Mouse (Mus musculus) embryonic facial prominence, embryonic 13.5 days (tissue): ENCODE measurements around the gene Lrrc41. TPM values are rescaled to one million over a fixed set of nuclear protein-coding genes. Genes with fewer than 3 reads are reported as not detected.

Experiments used
- ATAC-seq: fragments of 200-750 bp; cut with Nextera tagmentation; 2 replicates; pipeline ENCODE4 v1.8.0; 2017; ENCODE audit warnings: low read depth; ENCODE audit not compliant: insufficient number of reproducible peaks, insufficient read depth, low FRiP score, low TSS enrichment
- H3K27ac ChIP-seq: fragments of 300-500 bp; sonication (generic); 2 replicates; pipeline ENCODE4 v1.5.1; 2015; ENCODE audit warnings: moderate library complexity, mild to moderate bottlenecking, inconsistent platforms
- H3K27me3 ChIP-seq: fragments of 300-500 bp; sonication (generic); 2 replicates; pipeline ENCODE4 v1.6.1; 2015; ENCODE audit warnings: mild to moderate bottlenecking, inconsistent platforms
- H3K36me3 ChIP-seq: fragments of 300-500 bp; sonication (generic); 2 replicates; pipeline ENCODE4 v1.6.1; 2015; ENCODE audit warnings: mild to moderate bottlenecking, inconsistent platforms
- H3K4me1 ChIP-seq: fragments of 300-500 bp; sonication (generic); 2 replicates; pipeline ENCODE4 v1.6.1; 2015; ENCODE audit warnings: inconsistent platforms
- H3K4me2 ChIP-seq: fragments of 300-500 bp; sonication (generic); 2 replicates; pipeline ENCODE4 v1.6.1; 2015; ENCODE audit warnings: moderate library complexity, mild to moderate bottlenecking, inconsistent platforms
- H3K4me3 ChIP-seq: fragments of 300-500 bp; sonication (generic); 2 replicates; pipeline ENCODE4 v1.5.1; 2015; ENCODE audit warnings: mild to moderate bottlenecking, inconsistent platforms
- H3K9ac ChIP-seq: fragments of 300-500 bp; sonication (generic); 2 replicates; pipeline ENCODE4 v1.6.1; 2015; ENCODE audit warnings: mild to moderate bottlenecking, inconsistent platforms
- H3K9me3 ChIP-seq: fragments of 300-500 bp; sonication (generic); 2 replicates; pipeline ENCODE4 v1.6.1; 2016; ENCODE audit warnings: inconsistent platforms
- WGBS: fragments of 180-500 bp; shearing (Covaris S2); methylation state at CpG from one replicate; pipeline ENCODE4 v1.1.7; 2015; ENCODE audit warnings: mixed read lengths; 5-methylcytosine and 5-hydroxymethylcytosine counted together
- polyA plus RNA-seq: library from polyadenylated mRNA; unstranded; fragments of >200 nt; fragmentation: Nextera tagmentation; extraction: Ambion mirVana; gene quantifications from 2 replicates; pipeline ENCODE4 v1.2.1, GENCODE M21; 2015

The Lrrc41 gene
- 78.3 and 80.8 TPM in 2 replicates for polyA plus RNA-seq

DNA sequence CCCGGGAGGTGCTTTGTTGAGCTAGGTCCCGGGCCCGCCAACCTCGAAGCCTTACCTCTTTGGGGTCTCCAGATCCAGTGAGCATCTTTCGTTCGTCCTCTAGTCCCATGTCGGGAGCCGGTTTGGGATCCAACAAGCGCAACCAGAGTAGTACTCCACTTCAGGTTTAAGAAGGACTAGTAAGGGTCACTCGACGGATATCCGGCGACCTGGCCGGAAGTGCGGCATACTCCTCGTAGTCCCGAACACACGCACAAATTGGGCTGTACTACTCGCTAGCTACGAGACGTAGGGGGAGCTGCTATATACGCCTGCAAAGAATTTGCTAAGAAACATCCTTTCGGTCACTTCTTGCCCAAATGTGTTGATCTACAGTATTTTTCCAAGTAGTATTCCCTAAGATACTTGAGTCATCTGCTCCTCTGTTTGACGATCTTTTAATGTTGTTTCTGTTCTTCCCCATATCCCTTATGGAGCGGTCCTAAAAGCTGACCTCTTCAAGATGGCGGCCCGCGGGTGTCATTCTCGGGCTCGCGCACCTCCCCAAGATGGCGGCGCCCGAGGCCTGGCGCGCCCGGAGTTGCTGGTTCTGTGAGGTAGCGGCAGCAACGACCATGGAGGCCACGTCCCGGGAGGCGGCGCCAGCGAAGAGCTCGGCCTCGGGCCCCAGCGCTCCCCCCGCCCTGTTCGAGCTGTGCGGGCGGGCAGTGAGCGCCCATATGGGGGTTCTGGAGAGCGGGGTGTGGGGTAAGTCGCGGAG is at the start of gene Lrrc41, which contains the start of gene Uqcrh:
Gene Lrrc41 (plus strand): TSS at position 409 of the 760 bp plus-strand sequence.
Gene Uqcrh (minus strand): TSS at position 211 of the 760 bp plus-strand sequence.
- H3K9me3 ChIP-seq: no peaks in the 10 kb centered on the region
- H3K36me3 ChIP-seq: peaks cover 10% of the 10 kb centered on the region
- peak within 1 kb of the TSS; percentile 90 for H3K4me2 ChIP-seq
- no peaks in the 10 kb centered on the region for H3K27me3 ChIP-seq
- H3K4me1 ChIP-seq: peaks cover 26% of the 10 kb centered on the region
- ATAC-seq: peak; percentile 93
- H3K27ac ChIP-seq: peak within 1 kb of the TSS; percentile 98
- H3K9ac ChIP-seq: peak within 1 kb of the TSS; percentile 98
- WGBS: under 1% methylated on average over 55 of the region's 55 CpGs
- peak within 1 kb of the TSS; percentile 87 for H3K4me3 ChIP-seq

DNA sequence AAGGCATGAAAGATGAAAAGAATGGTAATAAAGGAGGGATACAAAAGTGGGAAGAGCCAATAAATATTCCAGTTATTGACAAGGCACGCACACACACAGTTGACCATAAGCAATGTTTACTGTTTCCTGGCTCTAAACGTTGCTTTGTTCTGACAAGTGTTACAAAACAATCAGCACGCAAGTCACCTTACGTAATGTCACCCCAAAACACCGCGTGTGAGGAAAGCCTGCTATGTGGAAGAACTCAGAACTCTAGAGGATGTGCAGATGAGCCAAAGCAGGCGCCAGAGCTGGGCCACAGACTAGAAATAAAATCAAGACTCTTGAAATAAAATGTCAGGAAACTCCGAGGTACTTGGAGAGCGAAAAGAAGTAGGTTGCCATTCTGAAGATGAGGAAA is 42.2 kb upstream of the Lrrc41 start:
- no peaks in the 10 kb centered on the region for H3K27me3 ChIP-seq
- no peak overlapping the region for H3K4me3 ChIP-seq
- H3K9me3 ChIP-seq: no peaks in the 10 kb centered on the region
- no peak overlapping the region for H3K27ac ChIP-seq
- no peak overlapping the region for H3K4me2 ChIP-seq
- 92% methylated on average over 9 of the region's 9 CpGs for WGBS
- peaks cover 47% of the 10 kb centered on the region for H3K36me3 ChIP-seq
- no peaks in the 10 kb centered on the region for H3K4me1 ChIP-seq
- no peak overlapping the region for H3K9ac ChIP-seq
- ATAC-seq: no peak

DNA sequence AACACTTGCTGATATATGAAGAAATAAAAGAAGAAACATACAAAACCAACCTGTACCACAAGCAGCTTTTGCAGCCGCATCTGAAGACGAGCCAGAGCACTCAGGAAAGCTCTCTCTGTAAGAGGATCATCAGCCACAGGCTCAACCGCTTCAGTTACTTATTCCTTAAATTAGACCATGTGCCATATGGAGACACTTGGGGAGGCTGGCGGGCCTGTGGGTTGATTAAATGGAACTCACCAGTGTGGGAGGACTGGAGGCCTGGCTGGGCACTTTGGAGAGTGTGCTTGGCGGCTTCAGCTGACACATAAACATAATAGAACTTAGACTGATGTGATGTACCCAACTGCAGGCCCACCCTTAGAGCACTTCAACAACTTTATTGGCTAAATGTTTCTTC is 41.7 kb upstream of the Lrrc41 start:
- 87% methylated on average over 5 of the region's 5 CpGs for WGBS
- no peak for ATAC-seq
- Histone ChIP-seq H3K27ac (no peak overlapping the region), H3K4me1 (no peaks in the 10 kb centered on the region), H3K4me2 (no peak overlapping the region), H3K9ac (no peak overlapping the region), H3K4me3 (no peak overlapping the region), H3K9me3 (no peaks in the 10 kb centered on the region), H3K27me3 (no peaks in the 10 kb centered on the region), H3K36me3 (peaks cover 47% of the 10 kb centered on the region)

DNA sequence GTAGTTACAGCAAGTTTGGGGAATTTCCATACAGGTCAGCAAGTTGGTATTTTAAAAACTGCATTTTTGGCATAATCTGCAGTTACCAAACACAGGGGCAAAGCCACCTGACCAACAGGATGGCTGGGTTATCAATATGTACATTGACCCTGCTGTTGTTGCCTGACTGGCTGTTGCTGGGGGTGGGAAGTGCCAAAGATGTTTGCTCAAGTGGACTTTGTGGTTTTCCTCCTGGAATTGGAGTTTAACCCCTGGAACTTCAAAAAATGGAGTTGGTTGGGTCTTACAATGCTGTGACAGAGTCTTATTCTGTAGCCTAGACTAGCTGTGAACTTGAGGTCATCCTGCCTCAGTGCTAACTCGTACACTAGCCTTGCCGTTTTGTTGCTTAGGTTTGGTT is 34.6 kb upstream of the Lrrc41 start:
- H3K4me1 ChIP-seq: no peaks in the 10 kb centered on the region
- no peak for ATAC-seq
- no peaks in the 10 kb centered on the region for H3K27me3 ChIP-seq
- no peak overlapping the region for H3K27ac ChIP-seq
- H3K36me3 ChIP-seq: peaks cover 44% of the 10 kb centered on the region
- no peaks in the 10 kb centered on the region for H3K9me3 ChIP-seq
- WGBS: 85% methylated on average over 2 of the region's 2 CpGs
- no peak overlapping the region for H3K9ac ChIP-seq
- H3K4me3 ChIP-seq: no peak overlapping the region
- H3K4me2 ChIP-seq: no peak overlapping the region

DNA sequence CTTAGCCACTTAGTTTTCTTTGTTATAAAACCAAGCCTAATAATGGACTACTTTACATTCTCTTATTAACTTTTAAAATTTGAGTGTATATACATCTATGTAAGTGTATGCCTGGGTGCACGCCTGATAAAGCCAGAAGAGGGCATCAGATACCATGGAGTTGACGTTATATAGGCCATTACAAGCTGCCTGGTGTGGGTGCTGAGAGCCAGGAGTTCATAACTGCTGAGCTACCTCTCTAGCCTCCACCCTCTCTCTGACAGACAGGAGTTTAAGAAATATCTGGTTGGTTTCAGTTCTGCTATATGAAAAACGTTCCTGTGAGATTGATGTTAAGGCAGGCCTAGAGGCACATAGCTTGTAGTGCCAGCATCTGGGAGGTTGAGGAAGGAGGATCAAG is 32.9 kb upstream of the Lrrc41 start:
- H3K4me2 ChIP-seq: no peak overlapping the region
- no peaks in the 10 kb centered on the region for H3K9me3 ChIP-seq
- H3K9ac ChIP-seq: no peak overlapping the region
- ATAC-seq: no peak
- H3K27me3 ChIP-seq: no peaks in the 10 kb centered on the region
- no peaks in the 10 kb centered on the region for H3K4me1 ChIP-seq
- H3K36me3 ChIP-seq: peaks cover 37% of the 10 kb centered on the region
- no peak overlapping the region for H3K4me3 ChIP-seq
- H3K27ac ChIP-seq: no peak overlapping the region
- 81% methylated on average over 3 of the region's 3 CpGs for WGBS

DNA sequence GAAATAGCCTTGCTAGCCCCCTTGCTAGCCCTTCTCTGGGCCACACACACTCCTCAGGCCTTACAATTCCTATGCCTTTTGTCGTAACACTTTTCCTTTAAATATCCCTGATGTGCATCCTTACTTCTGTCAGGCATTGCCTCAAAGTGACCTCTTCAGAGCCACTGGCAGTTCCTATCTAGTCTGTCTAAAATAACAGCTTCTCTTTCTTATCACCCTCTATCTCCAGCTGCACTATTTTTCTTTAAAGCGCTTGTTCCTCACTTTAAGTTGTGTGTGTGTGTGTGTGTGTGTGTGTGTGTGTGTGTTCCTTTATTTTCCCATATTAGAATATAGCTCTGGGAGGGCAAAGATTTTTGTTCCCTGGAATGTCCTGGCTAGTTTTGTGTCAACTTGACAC is 28.5 kb upstream of the Lrrc41 start:
- no peaks in the 10 kb centered on the region for H3K27me3 ChIP-seq
- H3K9ac ChIP-seq: no peak overlapping the region
- H3K4me2 ChIP-seq: no peak overlapping the region
- WGBS: 77% methylated on average over 2 of the region's 2 CpGs
- H3K4me3 ChIP-seq: no peak overlapping the region
- no peak overlapping the region for H3K27ac ChIP-seq
- no peaks in the 10 kb centered on the region for H3K9me3 ChIP-seq
- H3K36me3 ChIP-seq: peaks cover 36% of the 10 kb centered on the region
- no peak for ATAC-seq
- H3K4me1 ChIP-seq: no peaks in the 10 kb centered on the region

DNA sequence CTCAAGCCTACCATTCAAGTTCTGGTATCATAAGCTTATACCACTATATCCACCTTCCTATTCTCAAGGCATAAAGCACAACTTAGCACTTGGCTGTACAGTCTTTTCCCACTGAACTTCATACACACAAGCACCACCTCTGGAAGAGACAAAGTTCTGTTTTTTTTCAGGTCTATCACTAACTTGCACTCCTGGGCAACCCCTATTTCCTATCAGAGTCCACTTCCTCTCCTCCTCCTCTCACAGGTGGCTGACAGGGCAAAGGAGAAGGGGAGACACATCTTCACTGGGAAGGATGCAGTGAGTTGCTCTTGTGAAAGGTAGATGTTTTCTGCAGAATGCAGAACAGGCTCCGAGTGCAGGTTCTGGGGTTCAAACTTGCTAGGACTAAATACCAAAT is 27.4 kb upstream of the Lrrc41 start:
- 93% methylated on average over 1 of the region's 1 CpGs for WGBS
- H3K27ac ChIP-seq: no peak overlapping the region

DNA sequence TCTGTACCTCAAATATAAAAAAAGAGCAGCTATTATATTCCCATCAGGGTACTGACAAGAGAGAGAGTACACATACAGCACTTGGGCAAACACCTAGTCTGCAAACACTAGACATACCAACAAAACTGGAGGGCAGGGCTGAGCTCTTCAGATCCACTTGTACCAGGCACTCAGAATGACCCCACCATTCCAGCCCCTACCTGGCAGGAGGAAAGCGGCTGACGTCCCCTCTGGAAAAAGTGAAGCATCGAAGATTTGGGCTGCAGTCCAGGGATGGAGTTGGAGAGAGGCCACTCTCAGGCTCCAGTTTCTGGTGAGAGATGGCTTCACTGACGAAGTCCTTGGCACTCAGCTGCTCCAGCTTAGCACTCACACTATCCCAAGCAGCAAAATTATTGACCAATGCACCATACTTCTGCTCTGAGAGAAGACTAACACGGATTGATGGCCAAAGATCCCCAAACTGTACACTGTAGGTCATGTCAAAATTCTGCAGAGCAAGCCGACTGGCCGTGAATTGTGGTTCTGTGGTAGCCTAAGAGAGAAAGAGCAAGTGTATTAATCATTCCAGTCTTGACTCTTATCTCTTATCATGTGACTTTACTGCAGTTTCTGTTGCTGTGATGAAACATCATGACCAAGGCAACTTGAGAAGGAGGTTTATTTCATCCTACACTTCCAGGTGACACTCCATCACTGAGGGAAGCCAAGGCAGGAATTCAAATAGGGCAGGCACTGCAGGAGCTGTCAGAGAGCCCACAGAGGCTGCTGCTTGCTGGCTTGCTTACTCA is 26.7 kb upstream of the Lrrc41 start:
- no peak for ATAC-seq
- Histone ChIP-seq H3K4me3 (no peak overlapping the region), H3K4me1 (peaks cover 6% of the 10 kb centered on the region), H3K36me3 (peaks cover 23% of the 10 kb centered on the region), H3K9ac (no peak overlapping the region), H3K27ac (no peak overlapping the region), H3K9me3 (no peaks in the 10 kb centered on the region), H3K4me2 (no peak overlapping the region), H3K27me3 (no peaks in the 10 kb centered on the region)
- whole genome bisulfite sequencing: 84% methylated on average over 7 of the region's 7 CpGs

More for the DNA sequence above, 27.4 kb upstream of the Lrrc41 start:
- Histone ChIP-seq H3K9ac (no peak overlapping the region), H3K27me3 (no peaks in the 10 kb centered on the region), H3K9me3 (no peaks in the 10 kb centered on the region), H3K36me3 (peaks cover 29% of the 10 kb centered on the region), H3K4me3 (no peak overlapping the region), H3K4me2 (no peak overlapping the region), H3K4me1 (peaks cover 5% of the 10 kb centered on the region)
- ATAC-seq: no peak

DNA sequence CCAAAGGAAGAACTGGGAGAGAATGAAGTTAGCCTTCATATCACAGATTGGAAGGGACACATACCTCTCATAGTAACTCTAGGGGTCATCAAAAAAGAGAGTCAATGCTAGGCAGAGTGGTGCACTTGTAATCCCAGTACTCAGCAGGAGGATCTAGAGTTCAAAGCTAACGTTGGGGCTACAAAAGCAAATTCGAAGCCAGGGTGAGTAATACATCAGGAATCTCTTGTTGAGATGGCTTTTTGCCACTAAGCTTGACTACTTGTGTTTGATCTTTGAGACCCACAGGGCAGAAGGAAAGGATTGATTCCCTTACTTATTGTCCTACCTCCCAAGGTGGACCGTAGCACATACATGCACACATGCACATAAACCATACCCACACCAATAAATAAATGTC is 25.9 kb upstream of the Lrrc41 start:
- H3K9me3 ChIP-seq: no peaks in the 10 kb centered on the region
- peaks cover 18% of the 10 kb centered on the region for H3K36me3 ChIP-seq
- H3K4me1 ChIP-seq: peaks cover 9% of the 10 kb centered on the region
- ATAC-seq: no peak
- no peak overlapping the region for H3K4me2 ChIP-seq
- H3K27ac ChIP-seq: no peak overlapping the region
- 87% methylated on average over 3 of the region's 3 CpGs for WGBS
- no peak overlapping the region for H3K9ac ChIP-seq
- no peaks in the 10 kb centered on the region for H3K27me3 ChIP-seq
- no peak overlapping the region for H3K4me3 ChIP-seq

DNA sequence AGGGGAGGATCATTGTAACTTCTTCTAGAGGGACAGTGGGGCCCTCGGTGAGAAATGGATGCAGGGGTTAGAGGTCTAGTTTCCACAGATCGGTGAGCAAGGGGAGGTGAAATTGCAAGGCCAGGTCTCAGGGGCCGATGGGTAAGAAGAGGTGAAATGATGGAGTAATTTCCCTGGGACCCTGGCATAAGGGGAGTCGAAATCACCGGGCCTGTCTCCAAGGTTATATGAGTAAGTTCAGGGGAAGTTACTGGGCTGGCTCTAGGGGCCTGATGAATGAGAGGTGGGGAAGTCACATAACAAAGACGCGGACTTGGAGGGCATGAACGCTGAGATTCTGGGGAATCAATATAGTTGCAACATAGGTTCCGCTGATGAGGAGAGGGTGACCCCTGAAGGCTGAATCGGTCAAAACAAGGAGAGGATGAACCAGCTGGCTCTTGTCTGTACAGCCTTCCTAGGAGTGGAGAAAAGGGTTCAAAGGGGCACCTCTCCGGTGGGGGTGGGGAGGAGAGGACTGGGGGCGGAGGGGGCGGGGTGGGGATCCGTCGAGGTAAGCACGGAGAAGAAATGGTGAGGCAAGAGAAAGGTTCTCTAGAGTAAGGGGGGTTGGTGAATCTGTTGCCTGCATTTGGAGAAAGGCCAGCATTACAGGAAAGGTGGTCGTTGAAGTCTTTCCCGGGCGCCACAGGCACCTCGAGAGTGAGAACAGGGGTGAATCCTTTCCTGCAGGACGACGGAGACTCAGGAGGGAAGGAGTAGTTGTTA is 22.4 kb upstream of the Lrrc41 start:
- no peaks in the 10 kb centered on the region for H3K27me3 ChIP-seq
- peak overlapping the region; percentile 84 for H3K4me2 ChIP-seq
- H3K9ac ChIP-seq: peak overlapping the region; percentile 73
- H3K36me3 ChIP-seq: peaks cover 8% of the 10 kb centered on the region
- H3K4me1 ChIP-seq: peaks cover 11% of the 10 kb centered on the region
- ATAC-seq: no peak
- H3K4me3 ChIP-seq: peak overlapping the region; percentile 63
- peak overlapping the region; percentile 94 for H3K27ac ChIP-seq
- no peaks in the 10 kb centered on the region for H3K9me3 ChIP-seq
- WGBS: 8% methylated on average over 22 of the region's 22 CpGs

DNA sequence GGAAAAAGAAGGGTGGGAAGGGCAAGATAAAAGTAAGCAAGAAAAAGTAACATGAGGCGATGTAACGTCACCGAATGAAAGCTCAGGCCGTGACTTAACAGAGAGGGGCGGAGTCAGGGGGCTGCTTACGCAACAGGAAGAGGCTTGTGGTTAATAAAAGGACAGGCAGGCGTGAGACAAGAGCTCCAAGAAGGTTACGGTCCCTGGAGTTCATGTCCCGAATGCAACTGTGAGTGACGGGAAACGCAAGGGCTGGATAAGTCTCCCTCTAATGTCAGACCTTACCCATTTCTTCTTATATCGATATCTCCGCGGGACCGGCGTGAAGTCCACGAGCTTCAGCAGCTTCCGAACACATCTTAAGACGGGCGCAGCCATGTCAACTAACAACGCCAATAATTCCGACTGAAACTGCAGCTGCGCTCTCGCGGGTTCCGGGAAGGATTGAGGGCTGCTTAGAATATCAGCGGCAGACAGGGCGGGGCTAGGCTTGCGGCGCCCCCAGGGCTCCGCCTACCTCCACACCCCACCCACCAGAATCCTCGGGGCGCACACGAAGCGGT is 21.6 kb upstream of the Lrrc41 start, which contains the start of gene Nsun4:
Gene Nsun4 (minus strand): TSS at position 478 of the 563 bp plus-strand sequence.
- ATAC-seq: peak; percentile 87
- peak within 1 kb of the TSS; percentile 73 for H3K9ac ChIP-seq
- no peaks in the 10 kb centered on the region for H3K27me3 ChIP-seq
- peaks cover 11% of the 10 kb centered on the region for H3K4me1 ChIP-seq
- H3K36me3 ChIP-seq: peaks cover under 1% of the 10 kb centered on the region; the same call in 1 of the 2 replicates
- H3K27ac ChIP-seq: peak within 1 kb of the TSS; percentile 94
- no peaks in the 10 kb centered on the region for H3K9me3 ChIP-seq
- peak within 1 kb of the TSS; percentile 84 for H3K4me2 ChIP-seq
- H3K4me3 ChIP-seq: peak within 1 kb of the TSS; percentile 63
- under 1% methylated on average over 35 of the region's 35 CpGs for WGBS
